Mouse (Mus musculus) liver, postnatal 0 days (tissue): Measurements from ENCODE around the gene Tjp3.

Source experiments
- CTCF ChIP-seq: sonication (generic); IDR thresholded peaks from 2 replicates; pipeline ENCODE4 v1.5.1; 2016; ENCODE audit warnings: antibody characterized with exemption, low read depth
- EP300 ChIP-seq: IDR thresholded peaks from 2 replicates; pipeline ENCODE4 v1.6.1; 2016; ENCODE audit warnings: antibody characterized with exemption, low read depth, mild to moderate bottlenecking

GRCm38 (mm10) chr10:81319741-81320549 lies 28.6 kb upstream of the Tjp3 start:
- TF ChIP-seq CTCF: no peak
- TF ChIP-seq EP300: no peak
